Mouse (Mus musculus) adrenal gland, postnatal 10 days (tissue): ENCODE data around the gene Gpd1l. TPM values are rescaled to one million over a fixed set of nuclear protein-coding genes. Genes with fewer than 3 reads are reported as not detected.

Source experiments
- total RNA-seq, 2 experiments: library from RNA; stranded (reverse); gene quantifications; 2 replicates each; pipeline ENCODE4 v1.2.3; 2021

The Gpd1l gene
- total RNA-seq, 2 experiments from 2014 or later = 25.1 to 30.8 TPM

Other genes with a start within 250 kb of the Gpd1l start
- gene Dync1li1, start 245.2 kb downstream of the Gpd1l start, total RNA-seq = 10 to 100 TPM; 38.3 to 41.0 TPM
- 10 to 100 TPM; 59.4 to 61.0 TPM for gene Cmtm6, start 202.9 kb downstream of the Gpd1l start, total RNA-seq
- 10 to 100 TPM; 32.4 to 32.9 TPM for gene Cmtm7, start 152.1 kb downstream of the Gpd1l start, total RNA-seq
- 10 to 100 TPM; 12.6 to 17.3 TPM for gene Cmtm8, start 89.8 kb downstream of the Gpd1l start, total RNA-seq
- 1 to 10 TPM; 8.1 to 8.5 TPM for gene Osbpl10, start 44.6 kb upstream of the Gpd1l start, total RNA-seq
- gene Rps27rt, start 48.8 kb upstream of the Gpd1l start, total RNA-seq = 10 to 100 TPM; 43.0 to 65.9 TPM